Mouse (Mus musculus) neural tube, embryonic 12.5 days (tissue): Measurements from ENCODE around the gene Pias1. TPM values are rescaled to one million over a fixed set of nuclear protein-coding genes. Genes with fewer than 3 reads are reported as not detected.
"Not testable (repeated sequence)": the region's sequence is repeated elsewhere in the genome, so short reads cannot be mapped to it uniquely, and the experiment has no call there.

Source experiments
- ATAC-seq: fragments of 200-750 bp; cut with Nextera tagmentation; 2 replicates; pipeline ENCODE4 v1.8.0; 2017; ENCODE audit warnings: low read depth, mild to moderate bottlenecking, moderate TSS enrichment, moderate library complexity; ENCODE audit not compliant: low FRiP score
- H3K27ac ChIP-seq: fragments of 300-500 bp; sonication (generic); 2 replicates; pipeline ENCODE4 v1.5.1; 2016
- H3K27me3 ChIP-seq: fragments of 300-500 bp; sonication (generic); replicated peaks from 2 replicates; pipeline ENCODE4 v1.6.1; 2016; ENCODE audit warnings: mild to moderate bottlenecking
- H3K36me3 ChIP-seq: fragments of 300-500 bp; sonication (generic); 2 replicates; pipeline ENCODE4 v1.6.1; 2016; ENCODE audit warnings: mild to moderate bottlenecking
- H3K4me1 ChIP-seq: fragments of 300-500 bp; sonication (generic); 2 replicates; pipeline ENCODE4 v1.6.1; 2016
- H3K4me2 ChIP-seq: fragments of 300-500 bp; sonication (generic); replicated peaks from 2 replicates; pipeline ENCODE4 v1.6.1; 2016; ENCODE audit warnings: mild to moderate bottlenecking
- H3K4me3 ChIP-seq: fragments of 300-500 bp; sonication (generic); 2 replicates; pipeline ENCODE4 v1.5.1; 2016
- H3K9ac ChIP-seq: fragments of 300-500 bp; sonication (generic); 2 replicates; pipeline ENCODE4 v1.6.1; 2016; ENCODE audit warnings: mild to moderate bottlenecking
- H3K9me3 ChIP-seq: fragments of 300-500 bp; sonication (generic); 2 replicates; pipeline ENCODE4 v1.6.1; 2016; ENCODE audit warnings: mild to moderate bottlenecking
- WGBS: fragments of 180-500 bp; shearing (Covaris S2); methylation state at CpG from one replicate; pipeline ENCODE4 v1.1.7; 2016; 5-methylcytosine and 5-hydroxymethylcytosine counted together
- polyA plus RNA-seq: library from polyadenylated mRNA; unstranded; fragments of >200 nt; fragmentation: Nextera tagmentation; extraction: Ambion mirVana; gene quantifications from 2 replicates; pipeline ENCODE4 v1.2.1, GENCODE M21; 2016

The Pias1 gene
- polyA plus RNA-seq, 1 experiment from 2014 or later: 64.5 TPM

DNA sequence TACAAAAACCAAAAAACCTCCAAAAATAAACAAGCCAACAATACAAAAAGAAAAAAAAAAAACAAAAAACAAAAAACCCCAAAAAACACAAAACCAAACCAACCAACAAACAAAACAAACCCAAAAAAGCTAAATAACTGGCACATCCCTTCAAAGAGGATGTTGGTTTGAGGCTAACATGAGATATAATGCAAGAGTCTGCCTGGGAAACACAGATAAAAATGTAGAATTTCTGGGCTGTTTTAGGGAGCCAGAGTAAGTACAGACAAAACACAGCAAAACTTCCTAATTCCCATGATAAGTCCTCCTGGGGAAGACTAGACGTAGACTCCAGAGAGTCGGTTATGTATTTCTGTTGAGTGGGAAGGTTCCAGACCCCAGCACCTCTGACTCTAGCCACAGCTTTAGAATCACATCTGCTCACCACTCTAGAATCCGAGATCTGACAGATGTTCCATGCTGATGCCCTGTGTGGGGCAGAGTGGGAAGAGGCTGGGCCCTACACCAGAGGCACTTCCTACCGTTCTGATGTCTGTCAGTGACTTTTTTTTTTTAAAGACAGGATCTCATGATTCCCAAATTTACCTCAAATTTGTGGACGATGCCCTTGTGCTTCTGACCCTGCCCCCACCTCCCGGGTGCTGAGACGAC is 110.6 kb downstream of the Pias1 start:
- H3K27me3 ChIP-seq: no peaks in the 10 kb centered on the region
- peaks cover 16% of the 10 kb centered on the region for H3K36me3 ChIP-seq
- H3K9me3 ChIP-seq: no peaks in the 10 kb centered on the region
- H3K4me1 ChIP-seq: no peaks in the 10 kb centered on the region
- no peak overlapping the region for H3K4me2 ChIP-seq
- no peak overlapping the region for H3K27ac ChIP-seq
- no peak for ATAC-seq
- 85% methylated on average over 7 of the region's 7 CpGs for WGBS
- no peak overlapping the region for H3K4me3 ChIP-seq
- H3K9ac ChIP-seq: no peak overlapping the region

DNA sequence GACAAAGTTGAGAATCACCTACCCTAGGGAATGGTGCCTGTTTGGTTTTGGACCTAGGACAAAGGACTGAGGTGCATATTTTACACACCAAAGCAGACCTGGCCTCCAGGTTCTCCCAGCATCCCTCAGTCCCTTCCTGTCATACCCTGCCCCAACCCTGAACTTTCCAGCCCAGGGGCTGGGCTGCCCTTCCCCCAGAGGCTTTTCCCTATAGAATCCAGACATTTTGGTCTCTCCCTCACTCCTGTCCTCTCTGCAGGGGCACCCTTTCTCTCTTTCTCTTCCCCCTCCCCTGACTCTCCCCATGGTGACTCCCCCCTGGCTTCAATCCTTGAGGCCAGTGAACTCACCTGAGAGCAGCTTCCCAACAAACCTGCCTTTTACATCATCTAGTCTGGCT is 117.0 kb downstream of the Pias1 start:
- Histone ChIP-seq H3K9me3 (no peaks in the 10 kb centered on the region), H3K4me2 (no peak overlapping the region), H3K36me3 (no peaks in the 10 kb centered on the region), H3K27ac (no peak overlapping the region), H3K4me3 (no peak overlapping the region), H3K27me3 (no peaks in the 10 kb centered on the region), H3K4me1 (no peaks in the 10 kb centered on the region), H3K9ac (no peak overlapping the region)
- ATAC-seq: no peak

DNA sequence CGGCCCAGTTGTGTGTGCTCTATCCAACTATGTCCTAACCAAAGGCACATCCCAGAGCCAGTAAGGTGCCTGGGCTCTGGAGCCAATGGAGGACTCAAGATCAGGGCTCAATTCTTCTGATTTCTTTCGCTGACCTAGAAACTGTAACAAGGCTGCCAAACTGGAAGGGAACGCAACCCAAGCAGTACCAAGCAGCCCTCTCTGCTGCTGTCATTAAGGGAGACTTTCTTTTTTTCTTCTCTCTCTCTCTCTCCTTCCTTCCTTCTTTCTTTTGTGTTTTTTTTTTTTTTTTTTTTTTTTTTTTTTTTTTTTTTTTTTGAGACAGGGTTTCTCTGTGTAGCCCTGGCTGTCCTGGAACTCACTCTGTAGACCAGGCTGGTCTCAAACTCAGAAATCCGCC is 118.5 kb downstream of the Pias1 start:
- WGBS: 89% methylated on average over 4 of the region's 4 CpGs
- not testable (repeated sequence) for ATAC-seq

DNA sequence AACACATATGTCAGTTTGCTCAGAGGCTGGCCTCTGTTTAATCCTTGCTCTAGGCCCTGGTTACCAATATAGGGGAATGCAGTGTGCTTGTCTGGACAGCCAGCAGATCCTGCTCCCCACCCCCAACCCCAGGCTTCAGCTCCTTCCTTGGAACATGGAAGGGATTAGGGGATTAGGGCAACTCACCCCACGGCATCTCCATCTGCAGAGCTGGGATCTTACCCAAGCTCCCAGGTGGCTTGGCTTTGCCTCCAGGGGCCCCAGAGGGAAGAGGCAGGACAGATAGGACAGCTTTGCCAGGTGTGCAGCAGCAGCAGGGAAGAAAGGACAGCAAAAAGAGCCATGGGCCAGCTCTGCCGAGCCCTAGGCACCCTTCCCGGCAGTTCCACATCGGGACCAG is 126.9 kb downstream of the Pias1 start:
- H3K4me2 ChIP-seq: no peak overlapping the region
- no peak overlapping the region for H3K4me3 ChIP-seq
- no peak overlapping the region for H3K9ac ChIP-seq
- H3K4me1 ChIP-seq: peaks cover 22% of the 10 kb centered on the region
- no peak overlapping the region for H3K27ac ChIP-seq
- no peaks in the 10 kb centered on the region for H3K9me3 ChIP-seq
- WGBS: 86% methylated on average over 4 of the region's 4 CpGs
- H3K27me3 ChIP-seq: no peaks in the 10 kb centered on the region
- no peaks in the 10 kb centered on the region for H3K36me3 ChIP-seq
- ATAC-seq: no peak

More for the DNA sequence above, 118.5 kb downstream of the Pias1 start:
- not testable (repeated sequence) for H3K9me3 ChIP-seq, H3K27ac ChIP-seq, H3K4me1 ChIP-seq, H3K4me2 ChIP-seq, H3K4me3 ChIP-seq, H3K36me3 ChIP-seq, H3K27me3 ChIP-seq, H3K9ac ChIP-seq

DNA sequence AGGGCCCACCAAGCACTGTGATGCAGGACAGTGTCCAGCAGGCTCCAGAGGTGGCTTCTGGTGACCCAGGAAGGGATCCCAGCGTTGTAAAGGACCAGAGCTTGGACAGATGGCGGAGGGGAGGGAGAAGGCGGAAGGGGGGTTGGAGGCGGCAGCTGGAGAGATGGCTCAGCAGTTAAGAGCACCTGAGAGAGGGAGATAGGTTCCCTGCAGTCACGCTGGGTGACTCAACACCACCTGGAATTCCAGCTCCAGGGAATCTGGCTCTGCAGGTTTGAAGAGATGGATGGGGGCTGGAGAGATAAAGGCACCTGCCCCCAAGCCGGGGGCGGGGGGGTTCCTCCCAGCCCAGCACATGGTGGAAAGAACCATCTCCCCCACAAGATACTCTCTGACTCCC is 127.6 kb downstream of the Pias1 start:
- not testable (repeated sequence) for H3K4me3 ChIP-seq, H3K27ac ChIP-seq, H3K4me2 ChIP-seq, ATAC-seq, H3K36me3 ChIP-seq, H3K9ac ChIP-seq, H3K9me3 ChIP-seq, H3K27me3 ChIP-seq
- 60% methylated on average over 7 of the region's 7 CpGs for WGBS
- peaks cover 22% of the 10 kb centered on the region for H3K4me1 ChIP-seq

DNA sequence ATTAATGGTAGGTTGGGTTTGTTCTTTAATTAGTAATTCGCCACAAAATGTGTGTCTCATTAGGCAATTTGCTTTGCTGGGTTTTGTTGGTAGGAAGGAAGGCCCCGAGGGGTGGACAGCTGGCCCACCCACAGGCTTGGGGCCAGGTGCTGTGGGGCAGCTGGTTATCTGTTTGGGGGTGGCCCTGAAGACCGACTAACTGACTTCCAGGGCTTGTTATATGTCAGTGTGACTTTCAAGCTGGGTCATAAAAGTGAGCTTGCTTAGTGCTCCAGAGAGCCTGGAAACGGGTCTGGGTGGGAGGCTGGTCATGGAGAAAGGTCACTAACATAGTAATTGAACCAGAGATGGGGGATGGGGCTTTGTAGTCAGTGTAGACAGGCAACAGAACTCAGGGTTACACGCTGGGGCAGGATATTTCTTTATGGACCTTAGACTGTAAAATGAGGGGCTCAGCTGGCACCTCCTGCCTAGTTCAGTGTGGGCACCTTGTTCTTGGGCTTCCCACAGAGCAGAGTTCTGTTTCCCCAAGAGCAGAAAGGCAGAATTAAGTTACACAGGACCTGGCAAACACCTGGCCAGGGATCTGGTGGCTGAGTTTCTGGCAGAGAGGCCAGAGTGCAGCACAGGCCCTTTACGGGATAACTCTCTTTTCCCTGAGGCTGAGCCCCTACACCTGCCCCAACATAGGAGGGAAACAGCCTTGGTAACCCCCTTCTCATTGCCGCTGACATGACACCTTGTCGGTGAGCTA is 129.3 kb downstream of the Pias1 start:
- no peak overlapping the region for H3K9ac ChIP-seq
- 34% methylated on average over 8 of the region's 8 CpGs for WGBS

DNA sequence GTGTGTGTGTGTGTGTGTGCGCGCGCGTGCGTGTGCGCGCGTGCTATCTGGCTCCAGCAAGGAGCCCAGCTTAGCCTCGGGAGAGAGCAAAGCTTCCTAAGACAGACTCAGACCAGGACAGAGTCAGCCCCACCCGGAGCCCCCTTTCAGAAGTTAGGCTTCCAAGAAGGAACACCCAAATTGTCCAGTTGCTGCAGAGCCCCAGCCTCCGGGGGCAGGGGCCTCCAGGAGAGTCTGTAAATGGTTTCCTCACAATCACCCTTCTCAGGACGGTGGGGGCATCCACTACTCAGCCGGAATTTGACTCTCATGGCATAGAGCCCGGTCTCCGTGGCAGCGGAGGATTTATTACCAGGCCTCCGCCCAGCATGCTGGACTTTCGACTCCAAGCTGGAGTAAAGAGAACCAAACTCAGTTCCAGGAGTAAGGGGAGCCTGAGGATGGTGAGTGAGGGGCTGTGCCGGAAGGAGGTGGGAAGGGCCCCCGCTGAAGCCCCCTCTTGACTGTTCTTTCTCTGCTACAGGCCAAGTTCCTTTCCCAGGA is 129.9 kb downstream of the Pias1 start, which contains the start of gene Calml4:
Gene Calml4 (plus strand): TSS at position 362 of the 543 bp plus-strand sequence.
- Histone ChIP-seq H3K27me3 (no peaks in the 10 kb centered on the region), H3K9ac (no peak within 1 kb of the TSS), H3K36me3 (no peaks in the 10 kb centered on the region), H3K4me3 (no peak within 1 kb of the TSS), H3K9me3 (no peaks in the 10 kb centered on the region), H3K4me2 (peak within 1 kb of the TSS; percentile 25), H3K27ac (no peak within 1 kb of the TSS), H3K4me1 (peaks cover 22% of the 10 kb centered on the region)
- 35% methylated on average over 20 of the region's 20 CpGs for WGBS
- ATAC-seq: peak; percentile 68

More for the DNA sequence above, 129.3 kb downstream of the Pias1 start:
- Histone ChIP-seq H3K27me3 (no peaks in the 10 kb centered on the region), H3K9me3 (no peaks in the 10 kb centered on the region), H3K4me3 (no peak overlapping the region), H3K27ac (no peak overlapping the region), H3K4me2 (peak overlapping the region; percentile 25), H3K4me1 (peaks cover 22% of the 10 kb centered on the region), H3K36me3 (no peaks in the 10 kb centered on the region)
- peak; percentile 77 for ATAC-seq

DNA sequence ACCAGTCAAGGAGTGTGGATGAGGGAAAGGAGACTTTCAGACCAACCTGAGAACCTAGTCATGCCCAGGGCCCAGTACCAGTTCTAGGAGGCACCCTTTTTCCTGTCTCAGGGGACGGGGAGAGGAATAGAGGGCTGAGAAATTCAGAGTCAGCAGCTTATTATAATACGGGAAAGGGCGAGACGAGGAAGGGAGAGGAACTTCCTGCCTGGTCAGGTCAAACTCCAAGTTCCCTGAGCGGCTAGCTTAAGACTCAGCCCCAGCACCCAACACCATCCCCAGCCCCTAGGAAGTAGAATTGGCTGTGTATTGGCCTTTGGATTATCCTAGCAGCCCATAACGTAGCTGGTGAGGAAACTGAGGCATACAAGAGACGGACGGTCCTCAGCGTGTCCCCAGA is 130.5 kb downstream of the Pias1 start:
- H3K27ac ChIP-seq: no peak overlapping the region
- no peak overlapping the region; the same call in 1 of the 2 replicates for H3K4me2 ChIP-seq
- WGBS: 85% methylated on average over 9 of the region's 9 CpGs

DNA sequence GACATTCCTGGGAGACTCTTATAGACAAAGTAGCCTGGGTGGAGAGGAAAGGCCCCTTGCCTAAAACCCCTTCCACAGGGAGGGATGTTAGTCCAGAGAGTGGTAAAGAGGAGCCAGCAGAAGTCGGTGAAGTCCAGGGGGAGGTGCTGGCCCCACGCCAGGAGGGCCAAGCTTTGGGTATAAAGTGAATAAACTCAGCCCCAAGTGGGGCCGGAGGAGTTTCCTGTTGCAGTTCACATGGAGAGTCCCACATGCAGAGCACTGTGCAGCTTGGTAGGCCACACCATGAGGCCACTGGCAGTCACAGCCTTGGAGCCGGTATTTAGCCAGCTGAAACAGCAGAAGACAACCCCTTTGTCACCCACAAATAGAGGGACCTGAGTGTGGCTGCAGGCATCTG is 133.2 kb downstream of the Pias1 start:
- Histone ChIP-seq H3K4me1 (peaks cover 30% of the 10 kb centered on the region), H3K4me2 (no peak overlapping the region), H3K9me3 (no peaks in the 10 kb centered on the region), H3K27me3 (no peaks in the 10 kb centered on the region), H3K27ac (no peak overlapping the region), H3K36me3 (peaks cover 4% of the 10 kb centered on the region; the same call in 1 of the 2 replicates), H3K9ac (no peak overlapping the region), H3K4me3 (no peak overlapping the region)
- no peak for ATAC-seq
- 68% methylated on average over 4 of the region's 4 CpGs for WGBS

More for the DNA sequence above, 130.5 kb downstream of the Pias1 start:
- no peak for ATAC-seq
- no peaks in the 10 kb centered on the region for H3K36me3 ChIP-seq
- H3K4me1 ChIP-seq: peaks cover 22% of the 10 kb centered on the region
- H3K9ac ChIP-seq: no peak overlapping the region
- H3K9me3 ChIP-seq: no peaks in the 10 kb centered on the region
- no peaks in the 10 kb centered on the region for H3K27me3 ChIP-seq
- H3K4me3 ChIP-seq: no peak overlapping the region

DNA sequence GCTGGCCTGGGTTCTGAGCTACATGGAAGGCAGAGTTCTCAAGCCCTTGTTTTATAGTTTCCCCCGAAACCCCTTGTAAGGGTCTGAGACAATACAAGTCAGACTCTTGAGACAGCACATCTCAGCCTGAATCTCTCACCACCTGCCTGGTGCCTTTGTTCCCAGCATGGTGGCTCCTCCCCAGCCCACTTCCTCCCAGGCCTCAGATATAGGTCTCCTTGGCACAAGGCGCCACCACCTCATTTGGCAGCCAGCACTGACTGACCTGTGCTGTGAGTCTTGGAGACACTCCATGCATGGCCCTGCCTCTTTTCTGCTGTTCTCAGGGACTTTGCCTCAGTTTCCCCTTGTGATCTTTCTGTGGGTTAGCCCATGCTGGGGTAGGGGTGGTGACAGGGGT is 136.2 kb downstream of the Pias1 start:
- H3K27me3 ChIP-seq: no peaks in the 10 kb centered on the region
- H3K4me3 ChIP-seq: no peak overlapping the region
- H3K27ac ChIP-seq: no peak overlapping the region
- H3K36me3 ChIP-seq: peaks cover 4% of the 10 kb centered on the region; the same call in 1 of the 2 replicates
- 70% methylated on average over 2 of the region's 2 CpGs for WGBS
- peaks cover 8% of the 10 kb centered on the region; the same call in 1 of the 2 replicates for H3K4me1 ChIP-seq
- no peak overlapping the region for H3K9ac ChIP-seq
- no peak overlapping the region for H3K4me2 ChIP-seq
- no peak for ATAC-seq
- no peaks in the 10 kb centered on the region for H3K9me3 ChIP-seq

DNA sequence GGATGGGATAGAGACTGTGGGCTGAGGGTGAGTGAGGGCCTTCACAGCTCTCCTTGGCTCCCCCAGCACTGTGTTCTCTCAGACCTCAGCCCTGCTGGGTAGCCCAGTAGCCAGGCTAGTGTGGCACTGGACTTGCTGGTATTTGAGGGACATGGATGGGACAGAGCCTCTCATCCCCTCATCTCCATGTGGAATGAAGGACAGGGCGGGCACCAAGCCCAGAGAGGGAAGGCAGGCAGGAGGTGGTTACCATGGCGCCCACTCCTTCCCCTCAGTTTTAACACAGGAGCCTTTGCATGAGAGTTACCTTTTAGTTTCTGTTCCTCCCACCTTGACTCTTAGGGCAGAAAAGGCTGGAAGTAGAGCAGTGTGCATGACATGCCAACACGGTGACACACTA is 139.1 kb downstream of the Pias1 start:
- peaks cover 8% of the 10 kb centered on the region; the same call in 1 of the 2 replicates for H3K4me1 ChIP-seq
- H3K27me3 ChIP-seq: no peaks in the 10 kb centered on the region
- H3K4me2 ChIP-seq: no peak overlapping the region
- H3K36me3 ChIP-seq: peaks cover 4% of the 10 kb centered on the region; the same call in 1 of the 2 replicates
- WGBS: 88% methylated on average over 3 of the region's 3 CpGs
- H3K9ac ChIP-seq: no peak overlapping the region
- no peak overlapping the region for H3K27ac ChIP-seq
- no peak overlapping the region for H3K4me3 ChIP-seq
- ATAC-seq: no peak
- no peaks in the 10 kb centered on the region for H3K9me3 ChIP-seq

DNA sequence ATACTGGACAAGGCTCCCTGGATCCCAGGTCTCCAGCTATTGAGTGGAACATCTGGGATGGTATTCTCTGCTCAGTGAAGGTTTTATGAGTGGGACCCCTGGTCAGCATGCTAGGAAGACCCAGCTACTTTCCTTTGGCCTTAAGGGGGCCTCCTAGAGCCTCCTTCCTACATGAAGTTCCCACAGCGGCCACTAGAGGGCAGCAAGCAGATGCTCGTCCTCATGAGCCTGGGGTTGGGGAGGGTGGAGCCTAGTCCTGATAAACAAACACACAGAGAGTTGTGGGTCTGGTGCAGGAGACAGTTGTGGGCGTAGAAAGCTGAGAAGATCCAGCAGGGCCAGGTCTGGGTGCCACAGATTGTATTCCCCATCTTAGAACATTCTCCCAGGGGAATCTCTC is 140.0 kb downstream of the Pias1 start:
- H3K9ac ChIP-seq: no peak overlapping the region
- no peak overlapping the region for H3K4me2 ChIP-seq
- H3K4me3 ChIP-seq: no peak overlapping the region
- no peaks in the 10 kb centered on the region for H3K27me3 ChIP-seq
- no peak for ATAC-seq
- H3K9me3 ChIP-seq: no peaks in the 10 kb centered on the region
- H3K36me3 ChIP-seq: peaks cover 4% of the 10 kb centered on the region; the same call in 1 of the 2 replicates
- H3K27ac ChIP-seq: no peak overlapping the region
- WGBS: 4% methylated on average over 3 of the region's 3 CpGs
- peaks cover 8% of the 10 kb centered on the region; the same call in 1 of the 2 replicates for H3K4me1 ChIP-seq
